Mouse (Mus musculus) spleen, adult 2 months (tissue): ENCODE measurements around the gene Vps26c. TPM values are rescaled to one million over a fixed set of nuclear protein-coding genes. Genes with fewer than 3 reads are reported as not detected.

Source experiments
- DNase-seq, 2 experiments: peaks; one replicate each; pipeline versions ENCODE4 v3.0.0 to v3.0.0-alpha.2; 2012 to 2021; ENCODE audit warnings: low spot score in 2 of 2, low read depth in 1 of 2
- H3K27ac ChIP-seq: fragments of 200-500 bp; 2 replicates; pipeline ENCODE4 v1.5.1; 2012; ENCODE audit warnings: low read length, inconsistent platforms; ENCODE audit not compliant: insufficient read depth
- H3K27me3 ChIP-seq: fragments of 200-500 bp; 2 replicates; pipeline ENCODE4 v1.6.1; 2012; ENCODE audit warnings: mild to moderate bottlenecking, moderate library complexity, low read length, inconsistent platforms; ENCODE audit not compliant: control insufficient read depth, insufficient read depth
- H3K36me3 ChIP-seq: fragments of 200-500 bp; 2 replicates; pipeline ENCODE4 v1.6.1; 2012; ENCODE audit warnings: mild to moderate bottlenecking, low read length, inconsistent platforms; ENCODE audit not compliant: control insufficient read depth, insufficient read depth
- H3K4me1 ChIP-seq: fragments of 200-500 bp; 2 replicates; pipeline ENCODE4 v1.6.1; 2011; ENCODE audit warnings: inconsistent platforms; ENCODE audit not compliant: control insufficient read depth, insufficient read depth, insufficient read length
- H3K4me3 ChIP-seq: fragments of 200-500 bp; 2 replicates; pipeline ENCODE4 v1.5.1; 2011; ENCODE audit warnings: mild to moderate bottlenecking, inconsistent platforms; ENCODE audit not compliant: insufficient read depth, insufficient read length; ENCODE audit errors: extremely low read depth
- CTCF ChIP-seq: fragments of 200-500 bp; IDR thresholded peaks from 2 replicates; pipeline ENCODE4 v1.5.1; 2011; ENCODE audit warnings: mild to moderate bottlenecking, inconsistent platforms; ENCODE audit not compliant: insufficient read depth, insufficient read length, insufficient replicate concordance; ENCODE audit errors: extremely low read depth
- POLR2A ChIP-seq: fragments of 200-500 bp; IDR thresholded peaks from 2 replicates; pipeline ENCODE4 v1.6.1; 2011; ENCODE audit warnings: low read depth, low read length, inconsistent platforms
- WGBS: fragments of 180-500 bp; shearing (Covaris S2); methylation state at CpG from one replicate; pipeline ENCODE4 v1.1.7; 2018; 5-methylcytosine and 5-hydroxymethylcytosine counted together
- polyA plus RNA-seq: library from polyadenylated mRNA; depleted of rRNA; stranded (reverse); fragments of >200 nt; gene quantifications from 2 replicates; pipeline ENCODE4 v1.2.3, GENCODE M21; 2012; rRNA removed

Gene Vps26c
- polyA plus RNA-seq, result 21.4 and 22.3 TPM in 2 replicates

GRCm38 (mm10) chr16:94526344-94527151 lies at the start of gene Vps26c:
Vps26c (minus strand) TSS chr16:94526830.
- WGBS, result under 1% methylated on average over 93 of the region's 93 CpGs
- H3K4me3 ChIP-seq, result peak within 1 kb of the TSS; percentile 67
- TF ChIP-seq POLR2A (peak; percentile 1), CTCF (no peak)
- no peaks in the 10 kb centered on the region for H3K36me3 ChIP-seq
- H3K4me1 ChIP-seq, result peaks cover 8% of the 10 kb centered on the region
- H3K27me3 ChIP-seq, result no peaks in the 10 kb centered on the region
- DNase-seq, result peak; percentile 95 to 99
- H3K27ac ChIP-seq, result peak within 1 kb of the TSS; percentile 96

- no peak overlapping the region for H3K4me3 ChIP-seq
- peaks cover 40% of the 10 kb centered on the region for H3K4me1 ChIP-seq
- no peaks in the 10 kb centered on the region for H3K27me3 ChIP-seq
- H3K36me3 ChIP-seq, result no peaks in the 10 kb centered on the region
- WGBS, result 90% methylated on average over 5 of the region's 5 CpGs
- no peak overlapping the region for H3K27ac ChIP-seq
- TF ChIP-seq CTCF (no peak), POLR2A (no peak)
- no peak for DNase-seq
These were observed 49.1 kb upstream of the Vps26c start for GRCm38 (mm10) chr16:94575757-94576156.

GRCm38 (mm10) chr16:94574718-94575094 lies 48.1 kb upstream of the Vps26c start:
- H3K36me3 ChIP-seq, result no peaks in the 10 kb centered on the region
- H3K4me1 ChIP-seq, result peaks cover 37% of the 10 kb centered on the region
- no peak overlapping the region for H3K27ac ChIP-seq
- no peaks in the 10 kb centered on the region for H3K27me3 ChIP-seq
- H3K4me3 ChIP-seq, result no peak overlapping the region
- no peak for TF ChIP-seq POLR2A
- TF ChIP-seq CTCF, result no peak
- no peak for DNase-seq

- no peaks in the 10 kb centered on the region for H3K27me3 ChIP-seq
- H3K36me3 ChIP-seq, result no peaks in the 10 kb centered on the region
- TF ChIP-seq CTCF (no peak), POLR2A (no peak)
- no peak for DNase-seq
- H3K27ac ChIP-seq, result no peak overlapping the region
- WGBS, result 64% methylated on average over 3 of the region's 3 CpGs
- peaks cover 32% of the 10 kb centered on the region for H3K4me1 ChIP-seq
- no peak overlapping the region for H3K4me3 ChIP-seq
These were observed 47.5 kb upstream of the Vps26c start for GRCm38 (mm10) chr16:94574025-94574717.

GRCm38 (mm10) chr16:94572422-94572821 lies 45.8 kb upstream of the Vps26c start:
- no peak overlapping the region for H3K4me3 ChIP-seq

GRCm38 (mm10) chr16:94571111-94571993 lies 44.7 kb upstream of the Vps26c start:
- 13% methylated on average over 10 of the region's 10 CpGs for WGBS
- no peak for DNase-seq
- H3K27ac ChIP-seq, result peak overlapping the region; percentile 99
- no peak for TF ChIP-seq CTCF
- TF ChIP-seq POLR2A, result no peak
- H3K4me1 ChIP-seq, result peaks cover 20% of the 10 kb centered on the region
- H3K36me3 ChIP-seq, result no peaks in the 10 kb centered on the region
- H3K27me3 ChIP-seq, result no peaks in the 10 kb centered on the region
- H3K4me3 ChIP-seq, result peak overlapping the region; percentile 95

More at GRCm38 (mm10) chr16:94572422-94572821, 45.8 kb upstream of the Vps26c start:
- H3K36me3 ChIP-seq, result no peaks in the 10 kb centered on the region
- peak overlapping the region; percentile 42; the same call in 1 of the 2 replicates for H3K27ac ChIP-seq
- H3K27me3 ChIP-seq, result no peaks in the 10 kb centered on the region
- H3K4me1 ChIP-seq, result peaks cover 23% of the 10 kb centered on the region
- no peak for DNase-seq
- 15% methylated on average over 2 of the region's 2 CpGs for WGBS
- TF ChIP-seq CTCF (no peak), POLR2A (no peak)
